Mouse (Mus musculus): ENCODE measurements around the gene Dner.

The Dner gene

GRCm38 (mm10) chr1:84636890-84637289, 59.1 kb downstream of the Dner start:
- DNase-seq (ENCODE audit: low spot score): no peak

- DNase-seq (ENCODE audit: low spot score): no peak
Observed at GRCm38 (mm10) chr1:84628244-84628643, 67.8 kb downstream of the Dner start.

- DNase-seq (ENCODE audit: low spot score): no peak
Observed at GRCm38 (mm10) chr1:84622978-84623554, 73.0 kb downstream of the Dner start.

DNA sequence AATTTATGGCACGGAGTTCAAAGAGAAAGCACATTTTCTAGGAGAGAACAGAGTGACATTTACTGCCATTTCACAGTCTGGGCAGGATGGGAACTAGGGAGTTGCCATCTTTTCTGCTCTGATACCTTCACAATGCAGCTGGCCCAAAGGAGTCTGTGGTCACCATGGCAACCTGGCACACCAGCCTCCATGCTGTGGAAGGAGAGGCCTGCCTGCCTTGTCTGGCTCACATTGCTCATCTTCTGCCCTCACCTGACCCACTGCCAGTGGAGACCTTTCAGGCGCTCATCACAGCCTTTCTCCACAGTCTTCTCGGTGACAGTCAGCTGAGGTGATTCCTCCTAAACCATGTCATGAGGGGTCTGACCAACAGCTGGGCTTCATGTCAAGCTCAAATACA, 74.7 kb downstream of the Dner start:
- DNase-seq (ENCODE audit: low spot score): no peak

- no peak for DNase-seq (ENCODE audit: low spot score)
Observed at GRCm38 (mm10) chr1:84619131-84619760, 76.8 kb downstream of the Dner start.

- DNase-seq (ENCODE audit: low spot score): no peak
Observed at GRCm38 (mm10) chr1:84618094-84618493, 77.9 kb downstream of the Dner start.

- DNase-seq (ENCODE audit: low spot score): no peak
Observed at GRCm38 (mm10) chr1:84616133-84616532, 79.9 kb downstream of the Dner start.

- no peak for DNase-seq (ENCODE audit: low spot score)
Observed at GRCm38 (mm10) chr1:84614596-84614995, 81.4 kb downstream of the Dner start.

DNA sequence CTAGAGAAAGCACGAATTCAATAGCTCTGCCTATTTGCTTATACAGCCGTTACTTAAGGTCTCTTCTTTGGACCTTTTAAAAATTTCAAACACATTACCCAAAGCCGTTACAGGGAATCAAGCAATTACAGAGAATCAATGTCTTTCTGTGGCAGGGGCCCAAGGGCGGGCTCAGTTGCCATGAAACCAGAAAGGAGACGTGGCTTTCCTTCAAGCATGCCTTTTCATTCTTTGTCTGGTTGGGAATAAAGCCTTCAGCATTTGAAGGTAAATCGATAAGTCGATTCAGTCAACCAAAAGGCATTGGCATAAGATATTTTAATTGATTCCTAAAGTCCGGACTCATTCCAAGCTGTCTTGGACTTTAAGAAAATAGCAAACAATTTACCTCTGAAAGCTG, 82.9 kb downstream of the Dner start:
- DNase-seq (ENCODE audit: low spot score): no peak

DNA sequence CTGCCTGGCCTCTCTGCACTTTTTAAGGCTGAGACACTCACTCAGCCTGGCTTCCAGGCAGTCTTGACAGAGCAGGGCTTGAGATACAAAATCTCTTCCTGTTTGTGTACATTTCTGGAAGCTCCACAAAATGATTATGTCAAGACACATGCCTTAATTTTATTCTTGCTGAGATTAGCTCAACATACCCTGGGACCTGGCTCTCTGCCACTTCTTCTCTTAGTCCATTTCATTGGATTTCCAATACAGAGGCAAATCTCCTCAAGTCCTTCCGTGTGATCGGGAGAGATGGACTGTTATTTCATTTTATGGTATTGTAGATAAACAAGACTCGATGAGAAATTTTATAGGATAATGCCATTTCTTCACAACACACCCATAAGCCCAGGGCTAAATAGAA, 84.7 kb downstream of the Dner start:
- no peak for DNase-seq (ENCODE audit: low spot score)

DNA sequence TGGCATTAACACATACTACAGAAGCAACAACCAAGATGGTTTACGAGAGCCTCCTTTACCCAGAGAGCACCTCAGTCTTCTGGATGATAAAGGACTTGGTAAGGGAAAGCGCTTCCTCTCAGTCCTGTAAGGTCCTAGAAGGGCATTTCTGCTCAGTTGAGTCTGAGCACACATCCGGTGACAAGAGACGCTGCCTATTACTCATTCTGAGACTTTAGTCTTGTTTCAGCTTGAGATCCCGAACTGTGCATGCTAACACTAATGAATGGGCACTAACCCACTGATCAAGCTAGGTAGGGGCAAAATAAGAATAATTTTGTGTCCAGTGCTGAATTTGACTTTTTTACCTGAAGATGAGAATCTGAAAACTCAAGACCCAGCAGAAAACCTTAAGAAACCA, 97.0 kb downstream of the Dner start:
- no peak for DNase-seq (ENCODE audit: low spot score)

- DNase-seq (ENCODE audit: low spot score): no peak
Observed at GRCm38 (mm10) chr1:84596023-84596422, 100.0 kb downstream of the Dner start.

DNA sequence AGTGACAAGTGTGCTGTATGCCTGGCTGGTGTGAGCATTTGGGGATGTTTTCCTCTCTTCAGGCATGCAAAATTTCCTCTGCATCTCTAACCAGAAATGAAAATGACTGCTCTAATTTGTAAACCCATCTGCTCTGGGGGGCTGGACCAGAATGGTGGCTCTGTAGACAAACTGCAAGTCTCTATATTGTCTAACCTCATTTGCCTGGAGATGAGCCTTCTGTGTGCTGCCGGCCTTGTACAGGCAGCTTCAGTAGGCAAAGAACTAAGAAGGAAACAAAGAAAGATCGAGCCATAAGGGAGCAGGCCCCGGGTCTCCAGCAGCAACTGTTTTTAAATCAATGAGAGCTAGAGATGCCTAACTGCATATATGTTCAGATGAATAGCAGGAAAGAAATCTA, 103.6 kb downstream of the Dner start:
- no peak for DNase-seq (ENCODE audit: low spot score)

DNA sequence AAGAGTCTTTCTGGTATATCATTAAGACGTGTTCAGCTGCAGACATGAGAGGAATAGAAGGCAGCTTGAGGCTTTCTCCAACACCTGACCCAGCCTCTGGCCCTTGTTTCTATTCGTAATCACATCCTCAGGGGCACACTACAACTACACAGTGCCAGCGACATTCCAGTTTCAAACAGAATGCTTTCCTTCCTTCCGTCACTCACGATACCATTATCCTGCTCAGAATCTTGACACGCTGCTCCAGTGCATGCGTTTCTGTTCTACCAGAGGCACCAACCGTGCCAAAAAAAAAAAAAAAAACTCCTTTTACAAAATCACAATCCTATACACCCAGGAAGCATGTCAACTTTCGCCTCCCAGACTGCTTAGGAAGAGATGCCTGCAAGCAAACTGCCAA, 105.5 kb downstream of the Dner start:
- DNase-seq (ENCODE audit: low spot score): no peak

DNA sequence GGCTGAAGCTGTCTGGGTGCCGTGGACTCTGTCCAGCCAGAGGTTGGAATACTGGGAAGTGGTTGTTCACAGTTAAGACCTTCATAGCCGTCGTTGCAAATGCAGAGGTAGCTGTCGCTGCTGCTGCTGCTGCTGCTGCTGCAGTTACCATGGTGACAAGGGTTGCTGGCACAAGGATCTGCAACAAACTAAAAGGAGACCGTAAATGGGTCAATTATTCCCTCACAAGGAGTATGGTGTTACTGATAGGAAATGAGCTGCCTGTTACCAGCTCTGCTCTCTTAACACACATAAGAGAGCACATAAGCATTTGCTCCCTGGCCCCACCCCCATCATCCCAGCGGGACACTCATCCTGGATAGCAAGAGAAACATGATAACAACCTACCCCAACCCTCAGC, 110.6 kb downstream of the Dner start:
- no peak for DNase-seq (ENCODE audit: low spot score)

DNA sequence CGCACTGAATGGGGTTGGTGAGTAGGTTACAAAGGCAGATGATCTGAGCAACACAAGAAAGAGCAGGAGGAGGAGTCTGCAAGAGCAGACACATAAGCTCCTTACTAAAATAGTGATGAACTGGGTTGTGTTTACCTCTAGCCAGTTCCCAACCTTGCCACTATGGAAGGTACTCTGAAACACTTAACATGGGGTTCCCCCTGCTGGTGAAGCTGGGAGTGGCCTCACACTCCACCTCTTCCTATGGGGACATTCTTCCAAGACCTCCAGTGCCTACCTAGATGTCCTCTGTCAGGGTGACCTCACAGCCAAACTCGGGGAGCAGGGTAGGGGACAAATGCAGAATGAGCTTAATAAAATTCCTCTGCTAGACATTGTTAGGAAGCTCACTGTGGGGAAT, 114.2 kb downstream of the Dner start:
- DNase-seq (ENCODE audit: low spot score): peak; percentile 24

DNA sequence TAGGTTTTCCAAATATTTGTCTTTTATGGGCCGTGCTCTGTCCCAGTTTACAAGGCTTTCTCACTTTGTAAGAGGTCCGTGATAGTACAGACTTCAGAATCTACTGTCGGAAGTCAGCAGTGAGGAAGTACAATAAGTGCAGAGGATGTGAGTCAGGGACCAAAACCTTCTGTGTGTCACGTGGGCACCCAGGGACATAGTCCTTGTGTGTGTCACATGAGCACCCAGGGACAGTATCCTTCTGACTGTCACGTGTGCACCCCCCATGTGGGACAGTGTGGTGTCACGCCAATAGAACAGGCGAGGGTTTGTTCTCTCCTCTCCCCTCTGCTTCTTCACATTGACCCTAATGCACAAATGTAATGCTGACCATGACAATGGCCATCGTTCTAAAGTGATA, 134.2 kb downstream of the Dner start:
- DNase-seq (ENCODE audit: low spot score): no peak

DNA sequence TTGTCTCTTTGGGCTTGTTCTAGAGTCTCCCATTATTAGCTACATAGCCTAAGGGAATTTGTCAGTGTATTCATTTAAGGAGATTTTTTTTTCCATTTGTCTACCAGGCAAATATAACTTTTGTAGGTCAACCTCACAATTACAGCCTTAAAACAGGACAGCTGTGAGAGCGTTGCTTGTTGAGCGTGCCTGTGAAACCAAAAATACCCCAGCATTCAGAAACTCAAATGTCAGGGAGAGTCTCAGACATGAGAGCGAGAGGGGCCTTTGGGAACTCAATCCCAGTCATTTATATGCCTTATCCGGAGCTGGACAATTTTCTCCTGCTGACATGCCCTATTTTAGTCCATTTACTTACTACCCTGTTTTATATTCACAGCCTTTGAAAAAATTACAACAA, 134.6 kb downstream of the Dner start:
- no peak for DNase-seq (ENCODE audit: low spot score)

- no peak for DNase-seq (ENCODE audit: low spot score)
Observed at GRCm38 (mm10) chr1:84556546-84557511, 139.2 kb downstream of the Dner start.

- DNase-seq (ENCODE audit: low spot score): no peak
Observed at GRCm38 (mm10) chr1:84552005-84552404, 144.0 kb downstream of the Dner start.

DNA sequence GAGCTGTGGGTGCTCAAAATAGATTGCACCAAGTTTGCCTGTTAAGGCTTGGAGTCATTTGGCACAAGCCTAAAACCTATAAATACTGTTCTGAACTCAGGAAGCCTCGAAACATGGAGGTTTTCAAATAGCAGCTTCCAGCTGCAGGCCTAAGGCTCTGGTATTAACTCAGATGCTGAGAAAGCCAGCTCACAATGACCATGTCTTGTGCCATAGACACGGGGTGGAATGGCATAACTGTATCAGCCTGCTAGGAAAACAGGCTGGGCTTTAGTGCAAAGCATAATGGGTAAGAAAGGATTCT, 146.0 kb downstream of the Dner start:
- DNase-seq (ENCODE audit: low spot score): no peak

- no peak for DNase-seq (ENCODE audit: low spot score)
Observed at GRCm38 (mm10) chr1:84549367-84550064, 146.5 kb downstream of the Dner start.

DNA sequence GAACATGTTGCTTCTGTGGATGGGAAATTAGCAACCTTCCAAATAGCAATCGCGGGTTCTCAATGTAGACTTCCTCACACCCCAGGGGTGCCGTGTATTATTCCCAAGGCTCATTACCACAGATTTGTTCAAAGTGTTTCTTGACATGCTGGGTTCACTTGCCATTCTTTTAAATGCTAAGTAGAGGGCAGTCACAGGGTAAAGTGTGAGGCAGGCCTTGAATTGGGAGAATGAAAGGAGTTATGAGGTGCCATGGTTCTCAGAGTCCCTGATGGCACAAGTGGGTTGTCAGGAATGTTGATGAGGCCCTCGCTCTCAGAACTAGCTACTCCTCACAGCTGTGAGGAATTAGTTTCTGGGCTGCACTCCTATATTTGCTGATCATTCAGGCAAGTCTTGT, 160.0 kb downstream of the Dner start:
- no peak for DNase-seq (ENCODE audit: low spot score)
